Mouse (Mus musculus) heart, embryonic 12.5 days (tissue): ENCODE measurements around the gene 3110040M04Rik. TPM values are rescaled to one million over a fixed set of nuclear protein-coding genes. Genes with fewer than 3 reads are reported as not detected.
A peak's percentile ranks its signal among the peaks of the same experiment; 100 is the strongest.

Source experiments
- ATAC-seq: fragments of 200-750 bp; cut with Nextera tagmentation; 2 replicates; pipeline ENCODE4 v1.8.0; 2017; ENCODE audit warnings: moderate TSS enrichment, moderate library complexity; ENCODE audit not compliant: insufficient number of reproducible peaks, low FRiP score
- H3K27ac ChIP-seq: fragments of 300-500 bp; sonication (generic); 2 replicates; pipeline ENCODE4 v1.5.1; 2016; ENCODE audit warnings: mild to moderate bottlenecking, moderate library complexity; ENCODE audit not compliant: poor library complexity, severe bottlenecking
- H3K27me3 ChIP-seq: fragments of 300-500 bp; sonication (generic); replicated peaks from 2 replicates; pipeline ENCODE4 v1.6.1; 2016; ENCODE audit warnings: mild to moderate bottlenecking, moderate library complexity
- H3K36me3 ChIP-seq: fragments of 300-500 bp; sonication (generic); 2 replicates; pipeline ENCODE4 v1.6.1; 2016; ENCODE audit warnings: mild to moderate bottlenecking, moderate library complexity
- H3K4me1 ChIP-seq: fragments of 300-500 bp; sonication (generic); replicated peaks from 2 replicates; pipeline ENCODE4 v1.6.1; 2016; ENCODE audit warnings: mild to moderate bottlenecking
- H3K4me2 ChIP-seq: fragments of 300-500 bp; sonication (generic); 2 replicates; pipeline ENCODE4 v1.6.1; 2016; ENCODE audit warnings: mild to moderate bottlenecking, moderate library complexity
- H3K4me3 ChIP-seq: fragments of 300-500 bp; sonication (generic); 2 replicates; pipeline ENCODE4 v1.5.1; 2016; ENCODE audit warnings: mild to moderate bottlenecking
- H3K9ac ChIP-seq: fragments of 300-500 bp; sonication (generic); 2 replicates; pipeline ENCODE4 v1.6.1; 2016; ENCODE audit warnings: mild to moderate bottlenecking, moderate library complexity
- H3K9me3 ChIP-seq: fragments of 300-500 bp; sonication (generic); replicated peaks from 2 replicates; pipeline ENCODE4 v1.6.1; 2016; ENCODE audit warnings: mild to moderate bottlenecking, moderate library complexity
- WGBS: fragments of 180-500 bp; shearing (Covaris S2); methylation state at CpG from one replicate; pipeline ENCODE4 v1.1.7; 2016; 5-methylcytosine and 5-hydroxymethylcytosine counted together
- polyA plus RNA-seq: library from polyadenylated mRNA; unstranded; fragments of >200 nt; fragmentation: Nextera tagmentation; extraction: Ambion mirVana; gene quantifications from 2 replicates; pipeline ENCODE4 v1.2.1, GENCODE M21; 2016

3110040M04Rik gene
- polyA plus RNA-seq, 1 experiment from 2014 or later = 0.55 TPM

DNA sequence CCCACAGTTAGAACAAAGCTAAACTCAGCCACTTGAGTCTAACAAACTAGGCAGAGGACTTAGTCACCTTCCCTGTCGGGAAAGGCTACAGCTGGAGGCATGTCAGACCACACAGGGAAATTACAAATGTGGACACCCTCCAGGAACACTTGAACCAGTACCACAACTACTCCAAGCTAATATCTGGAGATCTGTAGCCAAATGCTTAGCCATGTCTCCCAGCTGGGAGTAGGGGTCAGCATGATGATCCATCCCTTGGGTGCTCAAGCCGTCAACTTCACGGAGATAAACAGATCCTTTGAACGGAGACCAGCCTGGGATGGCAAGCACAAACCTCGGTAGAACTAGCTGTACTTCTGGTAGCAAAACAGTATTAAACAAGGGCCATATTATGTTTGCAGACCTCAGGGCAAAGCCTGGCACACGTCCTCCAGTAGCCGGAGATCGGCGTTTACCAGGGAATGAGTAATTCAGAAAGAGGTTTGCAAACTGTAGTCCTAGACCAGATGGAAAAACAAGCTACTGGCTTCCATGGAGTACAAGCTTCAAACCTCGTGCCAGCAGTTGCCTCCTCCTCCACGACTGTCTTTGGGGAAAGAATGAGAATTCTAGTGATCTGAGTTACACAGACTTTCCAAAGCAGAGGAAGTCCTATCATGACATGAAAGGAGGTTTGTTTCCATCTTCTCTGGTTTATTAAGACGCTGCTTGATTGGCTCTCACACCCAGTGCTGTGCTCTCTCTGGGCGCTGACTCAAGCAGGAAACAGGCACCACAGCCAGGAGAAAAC lies 32.4 kb downstream of the 3110040M04Rik start:
- Histone ChIP-seq H3K9ac (no peak overlapping the region), H3K4me3 (no peak overlapping the region), H3K4me2 (no peak overlapping the region), H3K4me1 (peaks cover 13% of the 10 kb centered on the region), H3K9me3 (peaks cover 7% of the 10 kb centered on the region; the same call in 1 of the 2 replicates), H3K27ac (peak overlapping the region; percentile 74), H3K36me3 (no peaks in the 10 kb centered on the region), H3K27me3 (no peaks in the 10 kb centered on the region)
- peak; percentile 79 for ATAC-seq
- 57% methylated on average over 13 of the region's 13 CpGs for WGBS

DNA sequence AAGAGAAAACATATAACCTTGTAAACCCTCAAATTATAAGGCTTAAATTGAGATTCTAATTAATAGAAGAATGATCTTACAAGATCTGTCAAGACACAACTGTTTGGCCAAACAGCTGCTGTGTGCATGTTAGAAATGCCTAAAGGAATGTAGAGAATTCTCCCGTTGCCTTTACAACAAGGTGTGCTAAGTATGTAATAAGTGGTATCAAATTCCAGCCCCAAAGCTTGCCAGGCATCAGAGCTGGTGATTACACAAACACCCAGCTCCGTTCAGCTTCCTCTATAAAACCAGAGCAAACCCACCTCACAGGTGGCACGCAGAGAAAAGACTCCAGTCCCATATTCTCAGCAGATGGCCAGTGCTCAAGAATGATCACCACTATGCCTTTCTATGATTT lies 33.9 kb downstream of the 3110040M04Rik start:
- Histone ChIP-seq H3K4me1 (peaks cover 13% of the 10 kb centered on the region), H3K9ac (no peak overlapping the region), H3K4me2 (no peak overlapping the region), H3K9me3 (peaks cover 7% of the 10 kb centered on the region; the same call in 1 of the 2 replicates), H3K36me3 (no peaks in the 10 kb centered on the region), H3K27ac (no peak overlapping the region), H3K27me3 (no peaks in the 10 kb centered on the region), H3K4me3 (no peak overlapping the region)
- ATAC-seq = no peak
- 60% methylated on average over 3 of the region's 3 CpGs for WGBS

GRCm38 (mm10) chr1:151243332-151243731 lies 39.4 kb downstream of the 3110040M04Rik start:
- no peaks in the 10 kb centered on the region for H3K4me1 ChIP-seq
- no peak overlapping the region for H3K27ac ChIP-seq
- WGBS = 84% methylated on average over 4 of the region's 4 CpGs
- H3K27me3 ChIP-seq = no peaks in the 10 kb centered on the region
- H3K36me3 ChIP-seq = no peaks in the 10 kb centered on the region
- no peak overlapping the region for H3K4me3 ChIP-seq
- H3K9me3 ChIP-seq = peaks cover 7% of the 10 kb centered on the region; the same call in 1 of the 2 replicates
- no peak for ATAC-seq
- H3K9ac ChIP-seq = no peak overlapping the region
- no peak overlapping the region for H3K4me2 ChIP-seq

GRCm38 (mm10) chr1:151244013-151244412 lies 40.1 kb downstream of the 3110040M04Rik start:
- WGBS = 84% methylated on average over 5 of the region's 5 CpGs
- Histone ChIP-seq H3K4me1 (no peaks in the 10 kb centered on the region), H3K27me3 (no peaks in the 10 kb centered on the region), H3K4me3 (no peak overlapping the region), H3K9ac (no peak overlapping the region), H3K9me3 (peaks cover 7% of the 10 kb centered on the region; the same call in 1 of the 2 replicates), H3K27ac (no peak overlapping the region), H3K4me2 (no peak overlapping the region), H3K36me3 (no peaks in the 10 kb centered on the region)
- no peak for ATAC-seq

DNA sequence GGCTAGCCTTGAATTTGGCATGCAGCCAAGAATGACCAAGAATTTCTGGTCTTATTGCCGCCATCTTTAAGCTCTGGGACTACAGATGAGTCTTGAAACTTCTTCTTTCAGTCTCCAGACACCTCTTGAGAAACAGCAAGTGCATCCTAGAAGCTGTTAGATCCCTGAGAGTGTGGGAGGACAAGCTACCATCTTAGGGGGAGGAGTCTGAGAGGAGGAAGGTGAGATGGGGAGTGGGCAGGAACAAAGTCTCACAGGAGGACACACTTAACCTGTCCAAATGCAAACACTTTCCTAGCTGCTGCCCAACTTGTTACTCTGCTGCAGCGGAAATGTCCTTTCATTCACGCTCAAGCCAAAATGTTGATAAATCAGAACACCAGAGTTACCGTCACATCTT lies 40.8 kb downstream of the 3110040M04Rik start:
- H3K36me3 ChIP-seq = no peaks in the 10 kb centered on the region
- no peak overlapping the region for H3K9ac ChIP-seq
- no peak overlapping the region for H3K4me3 ChIP-seq
- H3K4me2 ChIP-seq = no peak overlapping the region
- ATAC-seq = no peak
- H3K4me1 ChIP-seq = no peaks in the 10 kb centered on the region
- 82% methylated on average over 4 of the region's 4 CpGs for WGBS
- H3K27me3 ChIP-seq = no peaks in the 10 kb centered on the region
- H3K9me3 ChIP-seq = peaks cover 7% of the 10 kb centered on the region; the same call in 1 of the 2 replicates
- H3K27ac ChIP-seq = no peak overlapping the region

DNA sequence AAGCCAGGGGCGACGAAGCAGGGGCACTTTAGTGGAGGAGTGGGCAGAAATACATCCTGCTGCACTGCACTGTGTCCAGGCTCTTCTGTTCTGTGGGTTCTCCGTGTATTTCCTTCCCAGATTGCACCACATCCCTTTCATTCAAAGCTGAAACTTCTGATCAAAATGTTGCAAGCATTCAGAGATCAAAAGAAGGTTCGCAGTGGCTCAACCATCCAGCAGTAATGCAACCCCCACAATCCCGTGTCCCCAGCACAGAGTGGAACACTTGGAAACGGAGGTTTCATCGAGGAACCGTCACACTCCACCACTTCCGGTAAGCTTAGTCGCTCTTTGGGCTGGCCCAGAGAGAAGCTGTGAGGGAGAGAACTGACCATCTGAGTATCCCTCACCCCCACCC lies 41.2 kb downstream of the 3110040M04Rik start:
- no peak overlapping the region for H3K4me3 ChIP-seq
- H3K9ac ChIP-seq = no peak overlapping the region
- no peak overlapping the region for H3K4me2 ChIP-seq
- no peak for ATAC-seq
- 83% methylated on average over 10 of the region's 10 CpGs for WGBS
- H3K36me3 ChIP-seq = no peaks in the 10 kb centered on the region
- H3K27me3 ChIP-seq = no peaks in the 10 kb centered on the region
- no peaks in the 10 kb centered on the region for H3K4me1 ChIP-seq
- peaks cover 7% of the 10 kb centered on the region; the same call in 1 of the 2 replicates for H3K9me3 ChIP-seq
- H3K27ac ChIP-seq = no peak overlapping the region

GRCm38 (mm10) chr1:151245846-151246245 lies 41.9 kb downstream of the 3110040M04Rik start:
- Histone ChIP-seq H3K4me1 (no peaks in the 10 kb centered on the region), H3K9me3 (no peaks in the 10 kb centered on the region), H3K36me3 (no peaks in the 10 kb centered on the region), H3K27me3 (no peaks in the 10 kb centered on the region), H3K4me3 (no peak overlapping the region), H3K27ac (no peak overlapping the region), H3K4me2 (no peak overlapping the region), H3K9ac (no peak overlapping the region)
- no peak for ATAC-seq
- 68% methylated on average over 2 of the region's 2 CpGs for WGBS

DNA sequence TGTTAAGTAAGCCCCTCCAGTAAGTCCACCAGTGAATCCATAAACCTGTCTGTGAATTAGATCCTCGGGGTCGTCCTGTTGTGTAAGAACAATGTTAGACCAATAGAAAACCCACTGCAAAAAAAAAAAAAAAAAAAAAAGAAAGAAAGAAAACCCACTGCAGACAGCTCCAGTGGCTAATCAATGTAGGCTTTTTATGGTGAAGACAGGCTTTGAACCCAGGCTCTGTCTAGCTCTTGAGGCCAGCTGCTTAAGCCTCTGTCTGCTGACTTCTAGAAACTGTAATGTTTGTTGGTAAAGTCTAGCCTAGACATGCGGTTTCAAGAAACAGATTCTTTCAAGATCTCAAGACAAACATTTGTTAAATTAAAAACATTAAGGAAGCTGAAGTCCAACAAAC lies 46.2 kb downstream of the 3110040M04Rik start:
- no peak overlapping the region for H3K4me3 ChIP-seq
- H3K36me3 ChIP-seq = no peaks in the 10 kb centered on the region
- no peaks in the 10 kb centered on the region for H3K27me3 ChIP-seq
- WGBS = 84% methylated on average over 3 of the region's 3 CpGs
- no peaks in the 10 kb centered on the region for H3K9me3 ChIP-seq
- no peak overlapping the region for H3K27ac ChIP-seq
- no peak for ATAC-seq
- H3K4me1 ChIP-seq = no peaks in the 10 kb centered on the region; the same call in 1 of the 2 replicates
- no peak overlapping the region for H3K4me2 ChIP-seq
- no peak overlapping the region for H3K9ac ChIP-seq

- H3K4me3 ChIP-seq = no peak overlapping the region
- 48% methylated on average over 18 of the region's 18 CpGs for WGBS
- H3K4me2 ChIP-seq = peak overlapping the region; percentile 49
- no peaks in the 10 kb centered on the region for H3K27me3 ChIP-seq
- H3K36me3 ChIP-seq = no peaks in the 10 kb centered on the region
- no peak for ATAC-seq
- no peaks in the 10 kb centered on the region; the same call in 1 of the 2 replicates for H3K4me1 ChIP-seq
- H3K9me3 ChIP-seq = no peaks in the 10 kb centered on the region
- H3K9ac ChIP-seq = no peak overlapping the region; the same call in 1 of the 2 replicates
- H3K27ac ChIP-seq = no peak overlapping the region
Observed at GRCm38 (mm10) chr1:151250529-151251193, 46.7 kb downstream of the 3110040M04Rik start.

DNA sequence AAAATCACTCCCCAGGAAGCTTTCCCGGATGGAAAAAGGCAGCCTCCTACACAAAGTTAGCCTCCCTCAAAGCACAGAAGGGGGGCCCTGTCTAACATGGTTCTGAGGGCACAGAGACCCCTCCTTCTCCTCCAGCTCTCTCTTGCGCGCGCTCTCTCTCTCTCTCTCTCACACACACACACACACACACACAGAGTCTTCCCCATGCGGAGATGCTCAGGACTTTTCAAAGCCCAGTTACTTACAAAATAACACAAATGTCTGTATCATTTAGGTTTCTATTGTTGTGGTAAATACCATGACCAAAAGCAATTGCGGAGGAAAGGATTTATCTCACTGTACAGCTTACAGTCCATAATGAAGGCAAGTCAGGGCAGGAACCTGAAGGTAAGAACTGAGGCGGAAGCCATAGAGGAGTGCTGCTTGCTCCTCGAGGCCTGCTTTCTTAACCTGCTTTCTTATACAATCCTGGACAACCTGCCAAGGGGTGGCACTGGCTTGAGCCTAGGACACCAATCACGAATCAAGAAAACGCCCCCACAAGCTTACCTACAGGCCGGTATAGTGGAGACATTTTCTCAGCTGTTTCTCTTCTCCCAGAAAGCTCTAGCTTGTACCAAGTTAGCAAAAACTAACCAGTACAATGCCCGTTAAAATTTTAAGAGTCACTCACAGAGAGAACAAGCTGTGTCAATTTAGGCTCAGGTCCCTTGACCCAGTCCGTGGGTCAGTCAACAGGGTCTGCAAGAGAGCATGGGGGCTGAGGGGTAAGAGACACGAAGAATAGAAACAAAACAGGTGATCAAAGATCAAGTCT lies 47.5 kb downstream of the 3110040M04Rik start:
- Histone ChIP-seq H3K27ac (no peak overlapping the region), H3K4me3 (no peak overlapping the region), H3K4me1 (no peaks in the 10 kb centered on the region; the same call in 1 of the 2 replicates), H3K9me3 (no peaks in the 10 kb centered on the region), H3K27me3 (no peaks in the 10 kb centered on the region), H3K4me2 (peak overlapping the region; percentile 49), H3K36me3 (no peaks in the 10 kb centered on the region), H3K9ac (no peak overlapping the region; the same call in 1 of the 2 replicates)
- 83% methylated on average over 14 of the region's 14 CpGs for WGBS
- ATAC-seq = no peak
